Mouse (Mus musculus) liver, adult 2 months (tissue): ENCODE measurements around the gene 2310030G06Rik.

ENCODE experiments used
- CTCF ChIP-seq: fragments of 200-500 bp; IDR thresholded peaks from 2 replicates; pipeline ENCODE4 v1.5.1; 2011; ENCODE audit warnings: low read depth, low read length, control low read depth
- POLR2A ChIP-seq: fragments of 200-500 bp; IDR thresholded peaks from 2 replicates; pipeline ENCODE4 v1.6.1; 2011; ENCODE audit warnings: low read length, control low read depth; ENCODE audit not compliant: insufficient read depth; ENCODE audit errors: extremely low read depth

DNA sequence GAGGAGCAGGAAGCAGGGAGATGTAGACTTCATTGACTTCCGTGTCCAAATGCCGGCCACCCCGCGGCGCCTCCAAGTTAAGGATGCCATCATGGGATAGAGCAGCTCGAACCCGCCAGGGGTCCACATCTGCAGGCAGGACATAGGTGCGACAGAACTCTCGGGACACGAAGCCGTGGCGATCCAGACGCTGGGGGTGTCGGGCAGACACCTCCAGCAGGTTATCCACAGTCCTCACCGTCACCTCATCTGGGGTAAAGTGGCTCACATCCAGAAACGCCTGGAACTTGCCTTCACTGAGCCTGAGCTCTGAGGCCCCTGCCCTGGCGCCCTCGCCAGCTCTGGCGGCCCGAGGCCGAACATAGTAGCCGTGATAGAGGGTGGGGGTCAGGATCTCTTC lies 5.0 kb upstream of the 2310030G06Rik start, which contains the start of gene Cryab:
- TF ChIP-seq CTCF, result no peak
- no peak for TF ChIP-seq POLR2A
